Mouse (Mus musculus): ENCODE measurements at regions not wholly inside any gene's neighbourhood (a gene's known extent, or its start where the extent isn't known, plus 50 kb on each side); places are given as distances from the start of the nearest gene placed in this dataset.

DNA sequence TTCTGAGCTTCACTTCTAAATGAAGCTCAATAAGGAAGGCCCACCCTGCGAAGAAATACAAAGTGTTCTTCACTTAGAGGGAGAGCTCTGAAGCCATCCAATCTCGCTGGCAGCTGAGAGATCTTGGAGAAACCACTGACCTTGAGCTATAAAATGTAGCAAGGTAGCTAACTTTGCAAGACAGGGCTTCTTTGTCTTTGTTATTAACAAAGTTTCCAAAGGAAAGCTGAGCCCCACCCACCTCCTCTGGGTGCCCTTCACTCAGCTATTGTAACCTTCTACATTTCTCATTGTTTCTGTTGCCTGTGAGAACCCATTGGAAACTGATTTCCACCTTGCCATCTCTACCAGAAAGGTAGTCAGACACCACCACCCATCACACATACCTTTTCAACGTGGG lies 57.2 kb upstream of the Usp9x start:
- no peak for ATAC-seq (ENCODE audit: poor library complexity, severe bottlenecking)

DNA sequence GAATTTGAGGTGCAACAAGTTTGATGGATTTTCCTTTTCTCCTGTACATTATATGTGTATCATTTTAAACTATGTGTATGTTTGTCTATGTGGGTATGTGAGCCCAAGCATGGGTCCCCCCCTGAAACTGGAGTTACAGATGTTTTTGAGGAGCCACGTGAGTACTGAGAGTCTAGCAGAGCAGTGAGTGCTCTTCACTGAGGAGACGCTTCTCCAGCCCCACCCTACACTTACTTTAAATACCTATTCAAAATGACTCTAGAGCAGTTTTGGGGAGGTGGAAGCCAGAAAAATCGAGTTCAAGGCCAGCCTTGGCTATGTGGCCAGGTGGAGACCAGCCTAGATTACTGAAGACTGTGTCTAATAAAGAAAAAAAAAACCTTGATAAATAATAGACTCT lies 58.2 kb upstream of the Usp9x start:
- ATAC-seq (ENCODE audit: poor library complexity, severe bottlenecking), result no peak

DNA sequence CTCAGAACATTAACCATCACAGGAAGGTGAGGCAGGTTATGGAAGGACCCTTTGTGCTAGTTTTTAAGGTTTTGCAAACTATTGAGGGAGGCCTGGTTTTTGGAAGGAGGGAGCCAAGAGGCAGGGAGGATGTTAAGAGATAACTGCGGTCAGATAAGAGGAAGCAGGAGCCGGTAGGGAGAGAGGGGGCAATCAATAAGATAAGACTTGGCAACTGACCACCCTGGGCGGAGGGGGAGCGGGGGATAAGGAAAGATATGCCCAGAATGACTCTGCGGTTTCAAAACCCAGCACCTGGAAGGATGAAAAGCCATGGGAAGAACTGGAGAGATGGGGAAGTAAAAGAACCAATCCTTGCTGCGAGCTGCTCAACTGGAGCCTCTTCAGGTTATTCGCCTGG lies 80.5 kb upstream of the Usp9x start:
- no peak for ATAC-seq (ENCODE audit: poor library complexity, severe bottlenecking)

DNA sequence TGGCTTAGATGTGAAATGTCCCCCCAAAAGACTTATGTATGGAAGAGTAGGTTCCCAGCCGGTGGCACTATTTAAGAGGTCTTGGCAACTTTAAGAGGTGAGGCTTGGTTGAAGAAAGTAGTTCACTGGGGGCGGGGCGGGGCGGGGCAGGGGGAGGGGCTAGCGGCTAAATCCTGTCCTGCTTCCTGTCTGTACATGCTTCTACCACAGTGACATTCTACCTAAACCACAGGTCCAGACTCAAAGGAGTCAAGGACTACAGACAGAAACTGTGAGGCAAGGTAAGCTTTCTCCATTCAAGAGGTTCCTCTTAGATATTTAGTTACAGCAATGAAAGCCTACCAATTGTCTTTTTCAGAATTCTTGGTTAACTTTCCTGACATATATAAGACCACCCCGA lies 93.6 kb upstream of the Usp9x start:
- ATAC-seq (ENCODE audit: poor library complexity, severe bottlenecking), result no peak

DNA sequence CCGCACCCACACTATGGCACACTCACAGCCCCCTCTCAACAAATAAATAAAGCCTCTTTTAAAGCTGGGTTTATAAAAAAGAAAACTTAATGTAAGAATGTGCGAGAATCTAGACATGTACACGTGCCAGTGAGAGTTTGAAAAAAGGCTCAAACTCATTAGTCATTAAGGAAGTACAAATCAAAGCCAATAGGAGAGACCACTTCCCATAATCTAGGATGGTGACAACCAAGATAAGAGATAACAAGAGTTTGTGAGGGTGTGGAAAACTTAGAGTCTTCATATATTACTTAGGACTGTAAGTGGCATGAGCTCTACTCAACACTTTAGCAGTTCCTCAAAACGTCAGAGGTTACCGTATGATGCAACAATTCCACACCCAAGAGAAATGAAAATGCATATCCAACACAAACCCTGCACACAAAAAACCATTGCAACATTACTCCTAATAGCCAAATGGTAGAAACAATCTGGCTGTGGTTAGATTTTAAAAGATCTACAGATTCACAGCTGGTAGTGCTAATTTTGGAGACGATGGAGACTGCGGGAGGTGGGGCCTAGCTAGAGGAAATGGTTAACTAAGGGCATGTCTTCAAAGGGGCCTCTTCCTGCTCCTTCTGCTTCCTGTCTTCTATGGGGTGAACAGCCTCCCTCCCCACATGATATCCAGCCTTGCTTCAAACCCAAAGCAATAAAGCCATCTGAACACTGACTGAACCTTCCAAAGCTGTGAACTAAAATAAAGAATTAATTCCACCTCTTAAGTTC lies 102.1 kb upstream of the Usp9x start:
- peak; percentile 94 for ATAC-seq (ENCODE audit: poor library complexity, severe bottlenecking)

DNA sequence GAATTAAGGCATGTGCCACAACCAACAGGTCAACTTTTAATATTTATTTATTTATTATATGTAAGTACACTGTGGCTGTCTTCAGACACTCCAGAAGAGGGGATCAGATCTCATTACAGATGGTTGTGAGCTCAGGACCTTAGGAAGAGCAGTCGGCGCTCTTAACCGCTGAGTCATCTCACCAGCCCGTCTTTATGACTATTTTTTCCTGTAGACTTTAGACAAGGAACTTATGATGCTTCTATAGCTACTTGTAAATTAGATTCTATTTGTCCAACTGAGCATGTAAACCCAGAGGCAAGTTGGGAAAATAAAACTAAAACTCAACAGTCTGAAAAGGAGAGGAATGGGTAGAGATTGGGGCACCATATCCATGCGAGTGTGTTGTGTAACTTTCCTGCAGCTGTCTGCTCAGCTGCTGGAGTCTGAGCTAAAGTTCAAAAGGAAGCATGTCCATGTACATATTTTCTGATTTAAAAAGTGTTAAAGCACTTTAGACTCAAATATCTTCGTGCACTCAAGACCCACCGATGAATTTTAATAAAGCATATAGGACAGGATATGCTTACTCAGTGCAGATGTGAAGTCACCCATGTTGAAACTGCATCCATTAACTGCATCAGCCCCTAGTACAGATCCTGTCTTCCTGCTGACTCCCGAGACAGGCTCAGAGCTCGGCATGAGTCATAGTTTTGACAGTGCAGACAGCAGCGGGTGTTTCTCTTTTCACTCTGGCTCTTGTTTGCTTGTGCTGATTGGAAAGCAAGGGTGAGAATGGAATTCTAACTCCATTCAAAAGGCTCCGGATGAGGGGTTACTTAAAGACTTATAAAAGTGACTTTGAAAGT lies 111.6 kb upstream of the Usp9x start:
- peak; percentile 35; the same call in 1 of the 2 replicates for ATAC-seq (ENCODE audit: poor library complexity, severe bottlenecking)

DNA sequence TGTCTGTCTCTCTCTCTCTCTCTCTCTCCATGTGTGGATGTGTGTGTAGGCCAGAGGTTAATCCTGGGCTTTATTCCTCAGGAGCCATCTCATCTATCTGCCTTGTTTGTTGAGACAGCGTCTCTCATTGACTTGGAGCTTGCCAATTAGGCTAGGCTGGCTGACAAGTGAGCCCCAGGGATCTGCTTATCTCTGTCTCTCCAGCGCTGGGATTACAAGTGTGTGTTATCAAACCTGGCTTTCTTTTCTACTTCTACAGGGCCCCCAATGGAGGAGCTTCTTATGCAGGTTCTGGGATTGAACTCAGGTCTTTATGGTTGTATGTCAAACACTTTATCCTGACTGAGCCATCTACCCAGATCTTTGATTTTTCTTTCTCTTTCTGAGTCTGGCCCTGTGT lies 112.4 kb upstream of the Usp9x start:
- no peak for ATAC-seq (ENCODE audit: poor library complexity, severe bottlenecking)

DNA sequence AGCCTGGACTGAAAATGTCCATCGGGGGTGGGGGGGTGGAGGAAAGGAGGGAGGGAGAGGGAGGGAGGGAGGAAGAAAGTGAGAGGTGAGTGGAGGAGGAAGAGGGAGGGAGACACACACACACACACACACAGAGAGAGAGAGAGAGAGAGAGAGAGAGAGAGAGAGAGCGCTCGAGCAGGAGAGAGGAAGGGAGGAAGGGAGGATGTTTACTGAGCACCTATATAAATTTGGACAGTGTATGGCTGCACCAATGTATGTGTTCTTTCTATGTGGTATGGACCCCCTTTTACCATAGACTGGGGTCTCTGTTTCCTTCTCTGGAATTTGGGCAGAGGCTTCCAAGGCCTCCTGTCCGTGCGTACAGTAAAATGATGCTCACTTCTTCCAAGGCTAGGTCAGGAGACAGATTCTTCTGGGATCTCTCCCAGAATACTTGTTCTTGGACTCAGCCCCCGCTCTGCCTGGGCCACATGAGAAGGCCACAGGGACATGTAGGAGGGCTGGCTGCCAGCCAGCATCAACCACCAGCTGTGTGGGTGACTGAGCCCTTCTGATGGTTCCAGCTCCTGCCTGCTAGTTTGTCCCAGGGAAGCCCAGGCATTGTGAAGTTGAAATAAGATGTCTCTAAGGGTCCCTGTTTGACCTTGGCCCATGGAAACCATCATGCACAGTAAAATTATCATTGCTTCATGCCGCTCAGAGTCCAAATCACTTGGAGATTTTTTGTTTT lies 120.2 kb upstream of the Usp9x start:
- no peak for ATAC-seq (ENCODE audit: poor library complexity, severe bottlenecking)

DNA sequence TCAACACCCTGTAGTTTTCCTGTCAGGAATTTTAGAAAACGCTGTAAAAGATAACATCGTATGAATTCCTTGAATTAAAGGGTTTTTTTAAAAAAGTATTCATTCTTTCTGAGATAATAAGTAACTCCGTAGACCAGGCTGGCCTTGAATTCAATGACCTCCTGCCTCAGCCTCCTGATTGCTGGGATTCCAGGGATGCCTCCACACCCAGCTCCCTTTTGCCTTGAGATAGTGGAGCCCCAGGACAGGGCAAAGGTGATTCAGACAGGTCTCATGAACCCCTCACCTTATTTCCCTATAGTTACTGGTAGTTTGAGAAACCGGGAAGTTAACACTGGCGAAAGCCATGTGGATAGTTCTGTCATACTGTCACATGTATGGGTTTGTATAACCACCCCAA lies 128.8 kb upstream of the Usp9x start:
- ATAC-seq (ENCODE audit: poor library complexity, severe bottlenecking), result no peak

DNA sequence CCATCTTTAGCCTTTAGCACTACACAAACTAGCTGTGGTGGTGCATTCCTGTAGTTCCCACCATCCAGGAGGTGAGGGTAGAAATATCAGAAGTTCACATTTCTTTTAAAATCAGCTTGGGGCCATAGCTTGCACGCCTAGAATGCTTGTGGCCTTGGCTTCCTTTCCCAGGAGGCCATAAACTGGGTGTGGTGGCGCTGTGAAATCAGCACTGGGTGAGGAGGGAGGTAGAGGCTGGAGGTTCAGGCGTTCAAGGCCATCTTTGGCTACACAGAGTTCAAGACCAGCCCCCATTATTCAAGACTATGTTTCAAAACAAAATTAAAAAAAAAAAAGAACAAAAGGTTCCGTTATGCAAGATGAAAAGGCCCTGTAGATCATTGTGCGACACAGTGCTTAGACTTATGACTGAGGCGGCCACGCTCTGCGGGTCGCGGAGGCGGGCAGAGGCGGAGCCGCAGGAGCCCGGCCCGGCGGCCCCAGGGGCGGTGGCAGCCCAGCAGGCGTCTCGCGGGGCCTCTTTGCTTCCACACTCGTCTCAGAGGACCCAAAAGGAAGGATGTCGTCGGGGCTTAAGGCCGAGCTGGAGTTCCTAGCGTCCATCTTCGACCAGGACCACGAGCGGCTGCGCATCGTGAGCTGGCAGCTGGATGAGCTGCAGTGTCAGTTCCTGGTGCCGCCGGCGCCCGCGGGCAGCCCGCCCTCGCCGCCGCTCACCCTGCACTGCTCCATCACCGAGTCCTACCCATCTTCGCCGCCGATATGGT lies 134.7 kb upstream of the Usp9x start:
- ATAC-seq (ENCODE audit: poor library complexity, severe bottlenecking), result peak; percentile 70

DNA sequence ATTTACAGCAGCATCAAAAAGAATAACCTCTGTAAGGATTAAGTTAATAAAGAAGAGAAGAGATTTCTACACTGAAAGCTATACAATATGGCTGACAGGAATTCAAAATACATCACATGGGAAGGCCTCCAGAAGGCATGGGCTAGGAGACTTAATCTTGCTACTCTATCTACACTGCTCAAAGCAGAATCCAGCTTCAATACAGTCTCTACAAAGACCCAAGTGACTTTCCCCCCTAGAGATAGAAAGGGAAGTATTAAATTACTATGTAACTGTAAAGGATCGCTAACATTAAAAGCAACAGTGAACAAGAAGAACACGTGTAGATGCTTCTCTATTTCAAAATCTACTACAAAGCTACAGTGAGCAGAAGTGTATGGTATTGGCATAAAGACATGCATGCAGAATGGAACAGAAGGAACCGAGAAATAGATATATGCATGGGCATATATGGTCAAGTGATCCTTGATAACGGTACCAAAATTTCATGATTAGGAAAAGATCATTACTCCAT lies 137.9 kb upstream of the Usp9x start:
- ATAC-seq (ENCODE audit: poor library complexity, severe bottlenecking), result no peak

DNA sequence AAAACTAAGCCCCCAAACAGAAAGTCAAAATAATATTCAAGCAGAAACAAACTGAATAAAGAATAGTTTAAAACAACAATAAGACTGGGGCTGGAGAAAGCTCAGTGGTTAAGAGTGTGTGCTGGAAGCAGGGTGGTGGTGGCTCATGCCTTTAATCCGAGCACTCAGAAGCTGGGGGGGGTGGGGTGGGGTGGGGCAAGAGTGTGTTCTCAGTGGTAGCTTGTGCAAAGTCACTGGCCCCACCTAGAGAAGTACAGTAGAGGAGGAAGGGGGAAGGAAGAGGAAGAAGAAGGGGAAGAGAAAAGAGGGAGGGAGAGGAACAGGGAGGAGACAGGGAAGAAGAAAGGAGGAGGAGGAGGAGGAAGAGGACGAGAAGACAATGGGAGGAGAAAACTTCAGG lies 141.1 kb upstream of the Usp9x start:
- ATAC-seq (ENCODE audit: poor library complexity, severe bottlenecking), result 0 out of 2 replicates have a peak, but pooled peaks have one; percentile 27

DNA sequence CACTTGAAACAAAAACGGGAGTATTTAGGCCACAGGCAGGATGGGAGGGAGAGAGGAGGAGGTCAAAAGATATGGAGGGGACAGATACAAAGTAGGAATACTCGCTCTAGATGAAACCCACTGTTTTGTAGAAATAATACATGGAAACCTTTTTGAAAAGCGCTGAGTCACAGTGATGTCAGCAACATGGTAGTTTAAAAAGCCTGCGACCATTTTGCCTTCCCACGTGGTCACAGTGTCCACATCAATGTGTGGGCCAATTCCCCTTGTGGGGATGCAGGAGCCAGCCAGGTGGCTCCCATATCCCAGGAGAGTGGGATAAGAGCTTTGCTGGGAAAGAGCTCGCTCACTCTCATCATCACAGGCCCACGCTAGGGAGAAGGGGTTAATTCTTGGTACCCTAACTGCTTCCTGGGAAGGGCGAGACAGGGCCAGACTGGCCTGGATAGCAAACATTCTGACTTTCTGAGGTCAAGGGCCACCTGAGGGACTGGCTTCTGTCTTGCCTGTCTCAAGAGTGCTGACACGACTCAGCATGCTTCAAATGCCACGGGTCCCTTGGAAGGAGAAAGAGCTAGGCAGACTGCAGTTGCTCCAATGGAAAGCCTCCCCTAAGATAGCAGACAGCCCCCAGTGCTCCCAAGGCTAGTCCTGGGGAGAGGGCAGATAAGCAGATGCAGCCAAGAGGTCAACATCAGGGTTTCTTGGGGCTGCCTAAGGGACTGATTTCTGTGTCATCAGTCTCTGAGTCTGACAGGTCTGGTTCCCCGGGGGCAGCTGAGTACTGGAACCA lies 143.3 kb upstream of the Usp9x start:
- ATAC-seq (ENCODE audit: poor library complexity, severe bottlenecking), result no peak

DNA sequence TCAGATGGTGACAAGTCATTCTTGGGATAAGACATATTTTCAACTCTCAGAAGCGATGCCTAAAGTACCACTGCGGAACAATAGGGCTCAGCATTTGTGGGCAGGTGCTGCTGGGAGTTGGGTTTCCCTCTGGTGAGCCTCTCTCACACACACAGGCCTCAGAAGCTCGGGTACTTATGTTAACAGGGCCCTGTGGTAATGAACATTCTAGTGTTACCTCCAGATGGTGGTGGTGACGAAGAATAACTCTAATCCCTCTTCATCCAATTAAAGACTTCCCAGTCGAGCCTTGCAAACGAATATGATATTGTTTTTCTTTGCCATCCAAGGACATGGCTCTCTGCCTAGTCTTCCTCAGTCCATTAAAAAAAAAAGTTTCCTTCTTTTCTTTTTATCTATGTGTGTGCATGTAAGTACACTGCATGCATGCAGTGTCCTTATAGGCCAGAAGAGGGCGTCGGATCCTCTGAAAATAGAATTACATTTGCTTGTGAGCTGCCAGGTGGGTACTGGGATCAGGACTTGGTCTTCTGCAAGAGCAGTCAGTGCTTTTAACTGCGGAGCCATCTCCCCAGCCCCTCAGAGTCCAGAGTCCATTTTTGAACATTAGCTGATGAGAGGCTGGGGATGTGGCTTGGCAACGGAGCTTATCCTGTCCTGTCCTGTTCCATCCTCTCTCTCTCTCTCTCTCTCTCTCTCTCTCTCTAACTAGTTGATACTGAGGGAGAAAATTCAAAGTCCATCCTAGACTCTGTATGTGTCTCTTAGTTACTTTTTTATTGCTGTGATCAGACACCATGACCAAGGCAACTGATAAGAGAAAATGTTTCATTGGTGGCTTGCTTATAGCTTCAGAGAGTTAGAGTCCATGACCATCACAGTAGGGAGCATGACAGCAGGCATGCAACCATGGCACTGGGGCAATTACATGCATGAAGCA lies 146.3 kb upstream of the Usp9x start:
- no peak for ATAC-seq (ENCODE audit: poor library complexity, severe bottlenecking)

DNA sequence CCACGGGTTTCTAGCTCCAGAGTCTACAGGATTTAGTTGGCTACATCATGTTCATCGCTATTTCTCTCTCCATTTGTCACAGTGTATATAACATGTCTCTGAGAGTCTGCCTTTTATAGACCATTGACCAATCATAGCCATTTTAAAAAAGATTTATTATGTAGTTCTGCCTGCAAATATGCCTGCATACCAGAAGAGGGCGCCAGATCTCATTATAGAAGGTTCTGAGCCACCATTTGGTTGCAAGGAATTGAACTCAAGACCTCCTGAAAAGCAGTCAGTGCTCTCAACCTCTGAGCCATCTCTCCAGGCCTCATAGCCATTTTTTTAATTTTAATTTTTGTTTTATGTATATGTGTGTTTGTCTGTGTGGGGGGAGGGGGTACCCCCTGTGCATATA lies 151.7 kb upstream of the Usp9x start:
- ATAC-seq (ENCODE audit: poor library complexity, severe bottlenecking), result no peak

DNA sequence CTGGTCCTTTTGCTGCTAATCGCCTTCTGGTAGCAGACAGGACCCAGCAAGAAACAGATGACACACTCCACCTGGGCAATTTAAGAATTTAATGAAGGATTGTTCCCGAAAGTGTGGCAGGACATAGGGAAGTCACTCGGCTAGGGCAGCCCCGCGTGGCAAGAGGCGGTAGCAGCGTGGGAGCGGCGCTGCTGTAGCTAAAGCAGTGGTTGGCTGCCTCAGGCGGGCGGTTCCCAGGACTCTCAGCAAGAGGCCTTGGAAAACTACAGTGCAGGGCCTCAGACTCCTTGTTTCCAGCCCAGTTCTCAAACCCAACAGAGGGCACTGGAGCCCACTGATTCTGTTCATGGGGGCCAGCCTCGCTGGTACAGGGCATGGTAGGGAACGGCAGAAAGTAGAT lies 154.2 kb upstream of the Usp9x start:
- no peak for ATAC-seq (ENCODE audit: poor library complexity, severe bottlenecking)

DNA sequence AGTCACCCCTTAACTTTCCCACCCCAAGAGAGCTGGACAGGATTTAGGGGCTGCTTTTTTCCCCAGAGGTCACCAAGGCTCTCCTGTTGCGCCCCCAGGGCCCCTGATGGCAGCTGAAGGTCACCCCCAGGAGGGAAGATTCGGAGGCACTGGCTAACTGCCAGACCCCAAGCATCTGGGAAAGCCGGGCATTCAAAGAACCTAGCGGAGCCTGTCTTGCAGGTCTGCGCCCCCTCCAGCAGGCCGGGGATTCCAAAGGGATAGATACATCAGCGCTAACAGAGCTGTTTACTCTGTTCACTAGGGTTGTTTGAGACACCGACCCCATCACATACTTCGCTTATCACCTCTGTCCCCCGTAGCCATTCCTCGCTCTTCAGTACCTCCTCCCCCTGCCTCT lies 154.6 kb upstream of the Usp9x start:
- ATAC-seq (ENCODE audit: poor library complexity, severe bottlenecking), result no peak

DNA sequence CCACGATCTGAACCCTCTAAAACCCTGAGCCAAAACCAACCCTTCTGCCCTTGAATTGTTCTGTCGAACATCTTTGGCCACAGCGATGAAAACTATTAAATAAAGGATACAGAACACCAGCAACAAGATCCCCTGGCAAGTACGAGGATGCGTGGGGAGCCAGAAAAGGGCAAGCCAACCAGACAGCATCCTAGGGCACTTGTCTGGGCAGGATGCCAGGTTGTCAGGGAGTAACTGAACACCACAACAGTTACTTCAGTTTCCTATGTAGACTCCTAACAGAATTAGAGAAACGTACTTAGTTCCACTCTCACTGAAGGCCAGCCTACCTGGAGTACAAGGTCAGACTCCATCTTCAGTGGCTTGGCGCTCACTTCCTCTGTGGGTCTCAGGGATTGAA lies 138.4 kb upstream of the Med14 start:
- ATAC-seq (ENCODE audit: poor library complexity, severe bottlenecking), result no peak

DNA sequence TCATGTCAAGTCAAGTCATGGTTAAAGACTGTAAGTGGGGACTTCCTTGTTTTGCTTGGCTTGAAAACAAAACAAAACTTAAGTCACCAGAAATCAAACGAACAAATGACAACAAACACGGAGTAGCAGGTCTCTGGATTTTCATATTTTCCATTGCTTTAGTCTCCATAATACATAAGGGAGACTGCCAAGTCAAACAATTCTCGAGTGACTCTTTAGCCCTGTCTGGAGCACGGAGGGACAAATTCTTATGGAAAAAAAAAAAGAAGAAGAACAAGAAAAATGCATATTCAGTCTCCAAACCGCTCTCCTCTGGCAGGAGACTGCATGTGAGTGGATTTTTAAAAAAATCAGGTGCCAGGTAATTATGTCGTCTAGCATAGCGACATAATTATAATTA lies 129.6 kb upstream of the Med14 start:
- no peak for ATAC-seq (ENCODE audit: poor library complexity, severe bottlenecking)

Measured in megakaryocyte, adult 5-6 weeks (primary cell).